Mouse (Mus musculus): ENCODE measurements around the gene Btnl9. TPM values are rescaled to one million over a fixed set of nuclear protein-coding genes. Genes with fewer than 3 reads are reported as not detected.

Btnl9 gene
- polyA plus RNA-seq, 1 experiment from 2014 or later, result 2.4 TPM

DNA sequence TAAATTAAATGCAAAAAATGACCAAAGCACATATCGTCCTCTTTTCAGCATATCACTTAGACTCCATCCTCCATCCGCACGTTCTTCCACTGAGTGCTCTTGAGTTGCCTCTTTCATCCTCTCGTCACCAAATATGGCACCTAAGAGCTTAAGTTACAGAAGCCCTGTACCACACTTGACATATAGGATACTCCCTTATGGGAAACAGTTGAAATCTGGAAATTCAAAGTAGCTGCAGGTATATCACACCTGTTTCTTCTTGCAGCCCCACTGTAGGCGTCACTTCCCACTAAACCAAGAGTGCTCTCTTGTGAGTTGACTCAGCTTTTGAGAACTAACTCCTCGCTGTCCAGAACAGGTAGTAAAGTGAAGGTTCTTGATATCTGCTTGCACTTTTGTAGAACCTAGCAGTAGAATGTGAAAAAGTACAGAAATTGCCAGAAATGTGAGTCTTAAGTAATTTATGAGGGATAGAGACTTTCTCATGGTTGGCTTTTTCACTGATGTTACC lies 18.2 kb upstream of the Btnl9 start:
- Histone ChIP-seq H3K4me2 (replicated peaks; ENCODE audit: low read depth, low read length) (peak overlapping the region; percentile 86), H3K4me1 (ENCODE audit: control insufficient read depth, insufficient read depth, low read length) (peaks cover 6% of the 10 kb centered on the region; the same call in 1 of the 2 replicates), H3K36me3 (ENCODE audit: control insufficient read depth, insufficient read depth, low read length) (peaks cover 9% of the 10 kb centered on the region; the same call in 1 of the 2 replicates), H3K4me3 (ENCODE audit: low read depth, low read length) (peak overlapping the region; percentile 89), H3K9me3 (ENCODE audit: control insufficient read depth, low read depth, low read length) (no peaks in the 10 kb centered on the region), H3K9ac (replicated peaks; ENCODE audit: low read depth, low read length) (no peak overlapping the region), H3K27me3 (ENCODE audit: control insufficient read depth, insufficient read depth, low read length) (no peaks in the 10 kb centered on the region), H3K27ac (ENCODE audit: low read length) (no peak overlapping the region)
- ATAC-seq (ENCODE audit: insufficient number of reproducible peaks, insufficient read depth, low FRiP score, low read depth), result no peak
- 79% methylated on average over 6 of the region's 6 CpGs for WGBS

DNA sequence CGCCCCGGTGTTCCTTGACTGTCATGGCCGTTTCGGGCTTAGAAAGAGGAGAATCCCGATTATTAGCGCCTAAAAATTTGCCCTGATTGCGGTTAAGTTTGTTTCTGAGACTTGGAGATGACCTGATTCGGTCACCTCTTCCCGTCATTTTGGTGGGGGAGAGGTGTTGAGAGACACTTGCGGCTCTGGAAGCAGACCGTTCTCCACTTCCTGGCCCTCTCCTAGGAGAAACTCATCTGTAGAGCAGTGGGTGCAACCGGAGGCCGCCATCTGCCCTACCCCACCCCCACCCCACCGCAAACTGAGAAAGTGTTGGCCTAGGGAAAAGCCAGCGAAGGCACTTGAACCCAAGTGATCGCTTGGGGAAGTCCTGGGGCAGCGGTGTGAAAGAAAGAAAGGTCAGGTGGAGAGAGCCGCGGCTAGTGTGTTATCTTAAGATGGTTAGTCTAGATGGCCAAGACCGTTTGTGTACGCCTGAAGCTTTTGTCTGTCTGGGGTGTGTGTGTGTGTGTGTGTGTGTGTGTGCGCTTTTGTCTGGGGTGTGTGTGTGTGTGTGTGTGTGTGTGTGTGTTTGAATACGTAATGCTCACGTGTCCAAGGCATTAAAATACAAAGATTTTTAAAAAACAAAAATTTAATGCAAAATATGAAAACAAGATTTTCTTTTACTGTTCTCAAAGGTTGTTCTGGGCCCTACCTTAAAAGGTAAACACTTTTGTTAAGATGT lies 17.0 kb upstream of the Btnl9 start:
- Histone ChIP-seq H3K4me2 (replicated peaks; ENCODE audit: low read depth, low read length) (peak overlapping the region; percentile 86), H3K4me1 (ENCODE audit: control insufficient read depth, insufficient read depth, low read length) (peaks cover 6% of the 10 kb centered on the region; the same call in 1 of the 2 replicates), H3K27me3 (ENCODE audit: control insufficient read depth, insufficient read depth, low read length) (no peaks in the 10 kb centered on the region), H3K9ac (replicated peaks; ENCODE audit: low read depth, low read length) (peak overlapping the region; percentile 98), H3K4me3 (ENCODE audit: low read depth, low read length) (peak overlapping the region; percentile 89), H3K27ac (ENCODE audit: low read length) (peak overlapping the region; percentile 99), H3K9me3 (ENCODE audit: control insufficient read depth, low read depth, low read length) (no peaks in the 10 kb centered on the region), H3K36me3 (ENCODE audit: control insufficient read depth, insufficient read depth, low read length) (peaks cover 9% of the 10 kb centered on the region; the same call in 1 of the 2 replicates)
- 0% methylated on average over 24 of the region's 24 CpGs for WGBS
- ATAC-seq (ENCODE audit: insufficient number of reproducible peaks, insufficient read depth, low FRiP score, low read depth), result peak; percentile 70

DNA sequence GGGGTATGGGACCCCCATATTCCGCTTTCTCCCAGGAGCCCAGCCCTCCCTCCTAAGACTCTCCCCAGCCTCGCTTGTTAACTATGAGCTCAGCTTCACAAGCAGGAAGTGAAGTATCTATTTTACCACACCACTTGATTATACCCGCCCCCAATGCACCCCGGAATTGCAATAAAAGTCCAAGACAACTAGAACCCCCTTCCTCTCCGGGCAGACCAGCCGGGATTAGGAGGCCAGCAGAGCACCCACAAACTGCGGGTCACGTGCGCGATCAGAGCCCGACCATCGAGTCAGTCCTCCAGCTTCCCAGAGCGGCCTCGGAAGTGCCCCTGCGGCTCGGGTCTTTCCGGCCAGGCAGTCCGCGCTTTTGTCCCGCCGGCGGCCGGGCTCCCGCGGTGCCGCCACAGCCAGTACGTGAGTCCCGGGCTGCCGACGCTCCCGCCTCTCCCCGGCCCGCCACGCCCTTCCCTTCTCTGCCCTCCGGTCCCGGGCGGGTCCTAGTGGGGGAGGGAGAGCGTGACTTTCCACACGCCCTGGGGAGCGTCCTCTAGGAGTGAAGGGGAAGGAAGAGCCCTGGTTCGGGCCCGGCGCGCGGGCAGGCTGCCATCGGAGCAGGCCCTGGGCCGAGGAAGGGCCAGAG lies 16.3 kb upstream of the Btnl9 start, which contains the start of gene Zfp62:
Gene Zfp62 (plus strand): TSS at position 164 of the 640 bp plus-strand sequence.
- Histone ChIP-seq H3K4me3 (ENCODE audit: low read depth, low read length) (peak within 1 kb of the TSS; percentile 89), H3K4me2 (replicated peaks; ENCODE audit: low read depth, low read length) (peak within 1 kb of the TSS; percentile 86), H3K9me3 (ENCODE audit: control insufficient read depth, low read depth, low read length) (no peaks in the 10 kb centered on the region), H3K27me3 (ENCODE audit: control insufficient read depth, insufficient read depth, low read length) (no peaks in the 10 kb centered on the region), H3K4me1 (ENCODE audit: control insufficient read depth, insufficient read depth, low read length) (peaks cover 6% of the 10 kb centered on the region; the same call in 1 of the 2 replicates), H3K27ac (ENCODE audit: low read length) (peak within 1 kb of the TSS; percentile 99), H3K36me3 (ENCODE audit: control insufficient read depth, insufficient read depth, low read length) (peaks cover 9% of the 10 kb centered on the region; the same call in 1 of the 2 replicates), H3K9ac (replicated peaks; ENCODE audit: low read depth, low read length) (peak within 1 kb of the TSS; percentile 98)
- ATAC-seq (ENCODE audit: insufficient number of reproducible peaks, insufficient read depth, low FRiP score, low read depth), result peak; percentile 91
- WGBS, result under 1% methylated on average over 44 of the region's 47 CpGs

DNA sequence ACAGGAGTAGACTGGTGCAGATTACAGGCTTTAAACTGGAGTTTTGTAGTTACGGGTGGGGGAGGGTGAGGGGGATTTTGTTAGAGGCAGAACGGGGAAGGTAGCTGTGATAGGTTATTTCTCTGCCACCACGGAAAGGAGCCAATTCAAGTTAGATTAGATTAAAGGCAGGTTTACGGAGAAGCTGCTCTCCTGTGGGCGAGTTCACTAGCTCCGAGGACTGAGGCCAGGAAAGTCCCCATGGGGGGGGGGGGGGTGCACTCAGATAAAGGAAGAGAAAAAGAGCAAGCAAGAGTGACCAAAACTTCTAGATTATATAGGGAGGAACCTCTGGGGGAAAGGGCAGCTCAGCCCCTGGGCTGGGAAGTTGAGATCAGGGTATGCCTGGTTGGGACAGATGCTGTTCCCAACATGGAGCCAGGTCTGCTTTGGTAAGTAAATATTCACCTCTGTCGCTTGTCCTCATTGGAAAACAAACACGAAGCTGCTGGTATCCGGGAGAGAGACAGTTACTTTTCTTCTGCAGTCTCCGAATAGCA lies 15.6 kb upstream of the Btnl9 start:
- Histone ChIP-seq H3K9ac (replicated peaks; ENCODE audit: low read depth, low read length) (peak overlapping the region; percentile 98), H3K4me3 (ENCODE audit: low read depth, low read length) (peak overlapping the region; percentile 89), H3K36me3 (ENCODE audit: control insufficient read depth, insufficient read depth, low read length) (peaks cover 9% of the 10 kb centered on the region; the same call in 1 of the 2 replicates), H3K27ac (ENCODE audit: low read length) (peak overlapping the region; percentile 99), H3K27me3 (ENCODE audit: control insufficient read depth, insufficient read depth, low read length) (no peaks in the 10 kb centered on the region), H3K4me2 (replicated peaks; ENCODE audit: low read depth, low read length) (peak overlapping the region; percentile 86), H3K4me1 (ENCODE audit: control insufficient read depth, insufficient read depth, low read length) (peaks cover 6% of the 10 kb centered on the region; the same call in 1 of the 2 replicates), H3K9me3 (ENCODE audit: control insufficient read depth, low read depth, low read length) (no peaks in the 10 kb centered on the region)
- ATAC-seq (ENCODE audit: insufficient number of reproducible peaks, insufficient read depth, low FRiP score, low read depth), result peak; percentile 35
- 2% methylated on average over 10 of the region's 10 CpGs for WGBS

DNA sequence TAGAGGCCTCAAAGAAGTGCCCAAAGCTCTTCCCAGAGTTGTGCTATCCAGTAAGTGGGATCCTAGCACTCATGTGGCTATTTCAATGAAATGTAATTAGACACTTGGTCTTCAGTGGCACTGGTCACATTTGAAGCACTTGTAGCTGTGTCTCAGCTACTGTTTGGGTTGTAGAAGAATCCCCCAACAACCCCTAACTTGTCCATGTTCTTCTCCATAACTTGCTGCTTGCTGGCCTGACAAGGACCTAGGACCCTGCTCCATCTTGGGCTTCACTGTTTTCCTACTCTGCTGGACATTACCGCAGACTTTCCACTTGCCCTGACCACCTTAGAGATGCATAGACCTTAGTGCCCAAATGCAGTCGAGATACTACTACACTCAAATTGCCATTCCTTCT lies 15.1 kb upstream of the Btnl9 start:
- Histone ChIP-seq H3K4me2 (replicated peaks; ENCODE audit: low read depth, low read length) (peak overlapping the region; percentile 86), H3K4me3 (ENCODE audit: low read depth, low read length) (peak overlapping the region; percentile 89), H3K4me1 (ENCODE audit: control insufficient read depth, insufficient read depth, low read length) (peaks cover 6% of the 10 kb centered on the region; the same call in 1 of the 2 replicates), H3K27ac (ENCODE audit: low read length) (peak overlapping the region; percentile 99; the same call in 1 of the 2 replicates), H3K27me3 (ENCODE audit: control insufficient read depth, insufficient read depth, low read length) (no peaks in the 10 kb centered on the region), H3K36me3 (ENCODE audit: control insufficient read depth, insufficient read depth, low read length) (peaks cover 9% of the 10 kb centered on the region; the same call in 1 of the 2 replicates), H3K9me3 (ENCODE audit: control insufficient read depth, low read depth, low read length) (no peaks in the 10 kb centered on the region), H3K9ac (replicated peaks; ENCODE audit: low read depth, low read length) (no peak overlapping the region; the same call in 1 of the 2 replicates)
- ATAC-seq (ENCODE audit: insufficient number of reproducible peaks, insufficient read depth, low FRiP score, low read depth), result no peak
- 54% methylated on average over 2 of the region's 2 CpGs for WGBS

DNA sequence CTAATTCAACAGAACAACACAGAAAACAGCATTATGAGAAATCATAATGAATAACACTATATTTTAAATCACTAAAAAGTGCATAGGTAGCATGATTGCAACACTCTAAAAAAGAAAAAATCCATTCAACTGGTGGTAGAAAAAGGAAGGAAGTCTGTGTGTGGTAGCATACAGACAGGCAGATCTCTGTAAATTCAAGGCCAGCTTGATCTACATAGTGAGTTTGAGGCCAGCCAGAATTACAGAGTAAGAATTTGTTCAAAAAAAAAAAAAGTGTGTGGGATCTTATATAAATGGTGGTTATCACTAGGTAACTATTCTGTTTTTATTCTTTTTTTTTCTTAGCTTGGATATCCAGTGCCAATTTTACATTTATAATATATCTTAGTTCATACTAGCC lies 14.2 kb upstream of the Btnl9 start:
- Histone ChIP-seq H3K27ac (ENCODE audit: low read length) (no peak overlapping the region), H3K4me1 (ENCODE audit: control insufficient read depth, insufficient read depth, low read length) (peaks cover 6% of the 10 kb centered on the region; the same call in 1 of the 2 replicates), H3K4me3 (ENCODE audit: low read depth, low read length) (no peak overlapping the region), H3K9me3 (ENCODE audit: control insufficient read depth, low read depth, low read length) (no peaks in the 10 kb centered on the region), H3K36me3 (ENCODE audit: control insufficient read depth, insufficient read depth, low read length) (peaks cover under 1% of the 10 kb centered on the region; the same call in 1 of the 2 replicates), H3K4me2 (replicated peaks; ENCODE audit: low read depth, low read length) (no peak overlapping the region), H3K27me3 (ENCODE audit: control insufficient read depth, insufficient read depth, low read length) (no peaks in the 10 kb centered on the region), H3K9ac (replicated peaks; ENCODE audit: low read depth, low read length) (no peak overlapping the region)
- no peak for ATAC-seq (ENCODE audit: insufficient number of reproducible peaks, insufficient read depth, low FRiP score, low read depth)

DNA sequence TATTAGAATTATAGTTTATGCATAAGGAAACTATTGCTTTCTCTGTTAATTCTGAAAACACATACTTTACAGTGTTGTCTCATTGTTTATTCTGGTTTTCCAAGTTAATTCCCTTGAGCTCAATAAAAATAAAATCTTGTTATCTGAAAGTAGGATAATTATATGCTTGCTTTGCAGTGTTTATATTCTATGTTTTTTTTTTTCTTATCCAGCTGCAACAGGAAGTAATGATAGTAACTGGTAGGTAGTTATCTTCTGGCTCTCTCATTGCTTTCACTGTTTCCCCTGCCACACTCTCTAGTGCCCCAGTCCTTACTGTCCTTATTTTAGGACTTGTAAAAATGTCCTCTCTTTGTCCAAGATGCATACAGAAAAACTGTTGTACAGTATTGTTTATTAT lies 13.7 kb upstream of the Btnl9 start:
- ATAC-seq (ENCODE audit: insufficient number of reproducible peaks, insufficient read depth, low FRiP score, low read depth), result no peak
- H3K36me3 ChIP-seq (ENCODE audit: control insufficient read depth, insufficient read depth, low read length), result no peaks in the 10 kb centered on the region

DNA sequence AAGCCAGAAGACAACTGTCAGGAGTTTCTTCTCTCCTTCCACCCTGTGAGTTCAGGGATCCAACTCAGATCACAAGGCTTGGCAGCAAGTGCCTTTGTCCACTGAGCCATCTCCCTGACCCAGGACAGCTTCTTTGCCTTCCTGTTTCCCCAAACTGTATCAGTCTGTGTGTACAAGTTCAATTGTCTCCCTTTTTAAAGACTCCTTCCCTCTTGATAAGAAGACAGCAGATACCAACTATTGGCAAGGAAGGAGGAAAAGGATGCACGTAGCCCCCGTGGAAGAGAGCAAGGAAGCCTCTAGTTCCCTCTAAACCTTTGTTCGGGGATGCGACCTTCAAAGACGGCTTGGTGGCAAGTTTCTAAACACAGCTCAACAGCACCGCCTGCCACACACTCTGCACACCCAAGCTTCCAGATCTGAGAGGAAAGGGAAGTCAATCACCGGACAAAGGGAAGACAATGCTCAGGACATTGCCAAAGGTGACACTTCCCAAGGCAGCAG lies 8.9 kb upstream of the Btnl9 start:
- Histone ChIP-seq H3K36me3 (ENCODE audit: control insufficient read depth, insufficient read depth, low read length) (no peaks in the 10 kb centered on the region), H3K4me2 (replicated peaks; ENCODE audit: low read depth, low read length) (no peak overlapping the region), H3K4me1 (ENCODE audit: control insufficient read depth, insufficient read depth, low read length) (no peaks in the 10 kb centered on the region), H3K27ac (ENCODE audit: low read length) (no peak overlapping the region), H3K27me3 (ENCODE audit: control insufficient read depth, insufficient read depth, low read length) (no peaks in the 10 kb centered on the region), H3K4me3 (ENCODE audit: low read depth, low read length) (no peak overlapping the region), H3K9ac (replicated peaks; ENCODE audit: low read depth, low read length) (no peak overlapping the region), H3K9me3 (ENCODE audit: control insufficient read depth, low read depth, low read length) (no peaks in the 10 kb centered on the region)
- ATAC-seq (ENCODE audit: insufficient number of reproducible peaks, insufficient read depth, low FRiP score, low read depth), result no peak
- WGBS, result 80% methylated on average over 7 of the region's 7 CpGs

More for the DNA sequence above, 13.7 kb upstream of the Btnl9 start:
- Histone ChIP-seq H3K9ac (replicated peaks; ENCODE audit: low read depth, low read length) (no peak overlapping the region), H3K9me3 (ENCODE audit: control insufficient read depth, low read depth, low read length) (no peaks in the 10 kb centered on the region), H3K4me2 (replicated peaks; ENCODE audit: low read depth, low read length) (no peak overlapping the region), H3K27ac (ENCODE audit: low read length) (no peak overlapping the region), H3K27me3 (ENCODE audit: control insufficient read depth, insufficient read depth, low read length) (no peaks in the 10 kb centered on the region), H3K4me1 (ENCODE audit: control insufficient read depth, insufficient read depth, low read length) (peaks cover 6% of the 10 kb centered on the region; the same call in 1 of the 2 replicates), H3K4me3 (ENCODE audit: low read depth, low read length) (no peak overlapping the region)

Data from stomach, embryonic 14.5 days (tissue).